Mouse (Mus musculus) monocyte, adult 2 months (primary cell): Measurements from ENCODE around the gene Chrm4.

Experiments used
- DNase-seq, 2 experiments: peaks; one replicate each; pipeline ENCODE4 v3.0.0; 2022; ENCODE audit warnings: low spot score in 2 of 2, low read depth in 1 of 2

The Chrm4 gene

DNA sequence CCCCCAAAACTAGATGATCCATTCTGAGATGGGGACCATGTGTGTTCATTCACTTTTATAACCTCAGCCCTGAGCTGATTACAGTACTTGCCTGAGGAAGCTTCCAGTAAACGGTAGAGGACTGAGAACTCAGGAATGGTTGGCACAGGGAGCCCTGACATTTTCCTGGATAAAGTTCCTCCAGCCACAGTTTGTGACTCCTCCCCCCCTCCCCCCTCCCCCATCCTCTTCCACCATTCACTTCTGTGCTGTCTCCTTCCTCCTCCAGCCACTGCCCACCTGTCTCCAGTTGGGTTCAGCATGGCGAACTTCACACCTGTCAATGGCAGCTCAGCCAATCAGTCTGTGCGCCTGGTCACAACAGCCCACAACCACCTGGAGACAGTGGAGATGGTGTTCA, at the start of gene Chrm4:
TSS of gene Chrm4 (plus strand) at position 301 of the 400 bp plus-strand sequence.
- no peak for DNase-seq

- no peak for DNase-seq
Measured at GRCm38 (mm10) chr2:91878387-91879180, 48.5 kb upstream of the Chrm4 start.

GRCm38 (mm10) chr2:91883961-91884360, 43.1 kb upstream of the Chrm4 start:
- no peak for DNase-seq

DNA sequence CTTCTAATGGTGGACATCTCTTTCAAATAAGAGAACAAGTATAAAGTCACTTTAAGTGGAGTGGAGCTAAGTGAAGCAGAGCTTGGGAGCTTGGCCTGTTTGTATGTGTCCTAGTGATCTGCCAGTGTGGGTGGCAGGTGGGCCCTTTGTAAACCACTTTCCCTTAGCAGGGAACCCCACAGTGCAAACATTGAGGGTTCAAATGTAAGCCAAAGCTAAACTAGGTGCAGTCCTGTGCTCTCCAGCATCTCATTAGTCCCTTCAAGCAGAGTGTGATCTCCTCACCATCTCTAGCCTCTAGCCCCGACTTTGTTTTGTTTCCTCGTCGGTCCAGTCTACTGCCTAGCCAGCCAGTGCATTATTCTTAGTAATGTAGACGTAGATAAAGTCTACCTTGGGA, 42.4 kb upstream of the Chrm4 start:
- no peak for DNase-seq

DNA sequence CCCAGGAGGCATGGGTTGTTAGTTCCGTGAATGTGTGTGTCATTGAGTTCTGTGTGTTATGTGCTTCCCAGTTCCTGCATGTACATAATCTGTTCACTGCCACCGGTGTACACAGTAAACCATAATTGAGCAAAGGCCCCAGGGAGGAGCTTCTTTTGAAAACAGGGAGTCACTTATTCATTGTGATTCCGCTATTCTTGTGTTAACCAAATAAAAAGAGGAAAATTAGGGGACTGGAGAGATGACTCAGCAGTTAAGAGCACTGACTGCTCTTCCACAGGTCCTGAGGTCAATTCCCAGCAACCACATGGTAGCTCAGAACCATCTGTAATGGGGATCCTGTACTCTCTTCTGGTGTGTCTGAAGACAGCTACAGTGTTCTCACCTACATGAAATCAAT, 32.3 kb upstream of the Chrm4 start:
- no peak for DNase-seq

DNA sequence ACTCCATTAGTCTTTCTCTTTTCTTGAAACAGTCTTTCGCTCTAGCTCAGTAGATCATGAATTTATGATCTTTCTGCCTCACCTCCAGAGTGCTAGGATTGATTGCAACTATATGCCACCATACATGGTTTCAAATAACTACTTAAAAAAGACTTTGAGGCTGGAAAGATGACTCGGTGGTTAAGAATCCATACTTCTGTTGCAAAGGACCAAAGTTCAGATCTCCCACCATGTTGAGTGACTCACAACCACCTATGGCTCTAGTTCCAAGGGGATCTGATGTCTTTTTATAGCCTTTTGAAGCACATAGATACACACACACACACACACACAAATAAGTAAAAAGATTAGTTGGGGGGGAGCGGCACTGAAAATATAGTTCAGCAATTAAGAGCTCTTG, 31.6 kb upstream of the Chrm4 start:
- no peak for DNase-seq

- DNase-seq = no peak
Measured at GRCm38 (mm10) chr2:91897968-91898367, 29.1 kb upstream of the Chrm4 start.

DNA sequence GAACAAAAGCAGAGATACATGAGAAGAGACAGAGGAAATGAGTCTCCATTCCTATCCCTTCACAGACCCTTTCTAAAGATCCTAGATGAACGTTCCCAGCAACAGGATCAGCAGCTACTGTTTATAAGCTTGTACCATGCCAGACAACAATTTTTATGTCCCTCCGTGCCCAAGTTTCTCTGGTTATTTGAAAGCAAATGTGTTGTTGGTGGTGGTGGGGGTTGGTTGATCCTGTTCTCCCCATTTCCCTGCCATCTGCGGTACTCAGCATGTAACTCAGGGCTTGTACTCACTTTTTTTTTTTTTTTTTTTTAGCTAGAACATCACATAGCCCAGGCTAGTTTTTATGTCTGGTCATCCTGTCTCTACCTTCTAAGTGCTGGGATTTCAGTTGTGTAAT, 27.9 kb upstream of the Chrm4 start:
- no peak for DNase-seq

DNA sequence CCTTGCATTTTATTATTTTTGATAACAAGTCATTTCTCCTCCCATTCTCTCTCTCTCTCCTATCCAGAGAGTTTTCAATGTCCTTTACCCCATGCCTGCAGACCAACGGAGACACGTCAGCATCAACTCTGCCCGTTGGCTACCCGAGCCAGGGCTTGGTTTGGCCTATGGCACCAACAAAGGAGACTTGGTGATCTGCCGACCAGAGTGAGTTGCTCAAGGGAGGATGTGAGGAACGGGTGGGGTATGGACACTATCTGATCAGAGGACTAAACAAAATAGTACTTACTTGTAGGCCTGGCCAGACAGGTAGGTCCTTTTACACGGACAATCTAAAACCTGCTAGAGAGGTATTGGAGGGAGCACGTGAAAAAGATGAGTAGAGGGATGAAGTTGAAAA, 26.6 kb upstream of the Chrm4 start:
- DNase-seq = no peak

- DNase-seq = no peak
Measured at GRCm38 (mm10) chr2:91902336-91902735, 24.7 kb upstream of the Chrm4 start.

DNA sequence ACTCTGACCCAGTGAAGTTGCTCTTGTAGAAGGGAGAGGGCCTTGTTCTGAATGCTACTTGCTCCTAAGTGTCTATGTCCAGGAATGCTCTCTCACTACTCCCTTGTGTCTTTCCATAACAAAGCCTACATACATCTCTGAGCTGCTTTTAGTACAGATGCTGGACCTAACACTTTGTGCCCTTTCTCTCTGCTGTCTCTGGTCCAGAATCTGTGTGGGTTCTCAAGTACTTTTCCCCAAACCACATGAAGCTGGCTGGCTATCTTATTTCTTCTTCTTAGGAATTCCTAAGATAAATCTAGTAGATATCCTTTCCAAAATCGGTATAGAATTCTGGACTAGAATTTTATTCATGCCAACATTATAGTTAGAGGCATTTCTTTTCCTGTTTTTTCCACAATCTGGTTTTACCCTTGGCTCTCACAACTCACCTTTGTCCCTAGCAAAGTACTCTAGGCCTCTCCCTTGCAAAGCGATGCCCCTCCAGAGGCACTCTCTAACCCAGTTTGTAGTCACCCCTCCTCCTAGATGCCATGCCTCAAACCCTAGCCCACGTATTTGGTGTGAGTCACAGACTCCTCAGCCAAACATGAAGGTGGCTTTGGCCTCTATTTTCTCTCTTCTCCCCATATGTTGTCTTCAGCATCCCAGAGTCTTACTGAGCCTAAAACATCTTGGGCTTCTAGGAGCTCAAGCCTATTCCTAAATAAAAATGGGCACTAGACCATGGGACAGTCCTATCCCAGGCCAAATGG, 23.7 kb upstream of the Chrm4 start:
- DNase-seq = no peak

- DNase-seq = no peak
Measured at GRCm38 (mm10) chr2:91904618-91905307, 22.3 kb upstream of the Chrm4 start.

GRCm38 (mm10) chr2:91906141-91906540, 20.9 kb upstream of the Chrm4 start:
- no peak for DNase-seq

DNA sequence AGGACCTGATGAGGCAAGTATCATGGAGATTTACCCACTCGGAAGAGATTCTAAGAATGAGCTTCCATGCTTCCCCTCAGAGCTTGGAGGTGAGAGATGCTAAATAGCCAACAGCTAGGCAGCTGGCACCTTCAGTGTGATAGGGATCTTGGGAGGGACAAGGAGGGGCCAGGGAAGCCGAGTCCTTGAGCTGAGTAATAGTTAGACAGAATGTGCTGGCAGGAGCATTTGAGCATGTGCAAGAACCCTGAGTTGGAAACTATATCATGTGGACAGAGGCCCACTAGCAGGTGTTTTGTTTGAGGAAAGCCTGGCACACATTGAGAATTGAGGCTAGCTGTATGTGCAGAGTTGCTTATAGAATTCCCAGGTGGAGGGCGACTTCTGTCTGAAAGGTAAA, 14.4 kb upstream of the Chrm4 start:
- no peak for DNase-seq

DNA sequence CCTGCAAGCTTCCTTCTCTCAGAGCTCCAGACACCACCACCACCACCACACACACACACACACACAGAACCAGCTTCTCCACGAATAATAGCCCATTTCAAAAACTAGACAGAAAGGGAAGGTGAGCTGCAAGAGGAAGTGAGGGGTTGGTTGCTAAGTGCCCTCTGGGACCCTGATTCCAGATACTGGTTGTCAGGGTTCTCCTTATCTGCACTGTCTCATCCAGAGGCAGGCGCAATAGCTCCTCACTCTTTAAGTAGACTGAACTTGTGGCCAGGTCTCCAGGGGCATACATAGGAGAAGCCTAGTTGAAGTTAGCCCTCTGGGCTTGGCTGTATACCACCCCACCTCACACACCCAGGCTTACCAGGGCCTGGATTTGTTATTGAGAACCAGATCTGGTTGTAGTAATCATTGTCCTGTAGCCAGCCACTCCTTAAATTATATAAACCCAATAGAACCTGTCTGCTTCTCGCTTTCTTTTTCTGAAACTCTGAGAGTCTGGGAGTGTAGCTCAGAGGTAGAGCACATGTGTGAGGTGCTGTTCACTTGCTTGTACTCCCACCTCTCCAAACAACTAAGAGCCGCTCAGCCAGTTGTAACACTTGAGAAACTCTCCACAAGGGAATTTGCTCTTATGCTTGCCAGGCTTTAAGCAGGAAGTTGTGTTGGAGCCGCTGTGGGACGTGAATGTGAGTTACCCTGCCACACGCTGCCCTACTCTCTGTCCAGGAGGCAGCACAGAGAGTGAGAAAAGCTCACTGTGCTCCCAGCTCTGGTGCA, 13.5 kb upstream of the Chrm4 start:
- no peak for DNase-seq

DNA sequence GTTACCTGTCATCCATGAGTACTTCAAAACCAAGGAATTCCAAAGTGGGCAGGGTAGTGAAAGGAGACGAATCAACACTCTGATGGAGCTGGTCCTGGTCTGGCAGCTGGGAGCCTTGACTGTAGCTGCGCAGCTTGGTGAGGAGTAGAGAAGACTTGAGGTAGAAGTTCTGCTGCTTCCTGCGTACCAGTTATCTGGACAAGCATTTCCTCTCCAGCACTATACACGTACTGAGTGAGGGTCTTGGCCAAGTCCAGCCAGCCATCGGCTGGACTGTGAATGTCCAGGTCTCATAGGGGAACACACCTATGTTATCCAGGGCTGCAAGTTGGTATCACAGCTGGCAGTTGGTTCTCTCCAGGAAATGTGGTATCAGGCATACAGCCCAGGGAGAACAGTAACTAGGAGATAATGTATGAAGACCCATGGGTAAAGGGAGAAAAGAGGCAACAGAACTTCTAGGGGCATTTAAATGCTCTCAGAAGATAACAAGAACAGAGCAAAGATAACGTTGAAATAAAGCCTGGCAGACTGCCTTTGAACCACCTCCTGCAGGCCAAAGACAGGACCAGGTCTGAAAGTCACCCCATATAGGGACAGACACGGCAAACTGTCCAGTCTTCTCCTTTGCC, 10.6 kb upstream of the Chrm4 start:
- no peak for DNase-seq

DNA sequence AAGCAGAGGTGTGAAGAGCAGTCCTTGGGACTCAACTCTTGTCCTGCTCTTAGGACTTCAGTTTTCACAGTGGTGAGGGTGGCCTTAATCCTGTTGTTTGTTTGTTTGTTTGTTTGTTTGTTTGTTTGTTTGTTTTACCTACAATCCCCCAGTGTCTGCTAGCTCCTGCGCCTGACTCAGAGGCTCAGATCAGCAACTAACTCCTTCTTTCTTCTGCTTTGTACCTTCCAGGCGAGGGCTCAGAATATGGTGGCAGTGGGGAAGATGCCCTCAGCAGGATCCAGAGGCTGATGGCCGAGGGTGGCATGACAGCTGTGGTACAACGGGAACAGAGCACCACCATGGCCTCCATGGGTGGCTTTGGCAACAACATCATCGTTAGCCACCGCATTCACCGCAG, 10.0 kb upstream of the Chrm4 start:
- DNase-seq = no peak

DNA sequence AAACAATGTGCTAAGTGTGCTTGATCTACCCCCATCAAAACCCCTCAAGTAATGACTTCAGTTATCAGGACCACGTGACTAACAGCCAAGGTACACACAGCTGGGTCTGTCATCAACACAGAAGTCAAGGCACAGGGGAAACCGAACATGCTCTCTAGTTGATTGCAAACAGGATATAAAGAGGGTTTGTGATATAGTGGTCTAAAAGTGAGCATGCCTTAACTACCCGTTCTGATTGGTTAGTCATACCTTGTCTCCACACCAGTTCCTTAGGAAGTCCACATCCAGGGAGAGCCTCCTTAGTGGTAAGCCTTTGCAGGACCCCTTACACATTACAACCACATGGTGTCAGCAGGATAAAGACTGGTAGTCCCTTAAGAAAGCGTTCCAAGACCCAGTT, 6.9 kb upstream of the Chrm4 start:
- no peak for DNase-seq

- DNase-seq = no peak
Measured at GRCm38 (mm10) chr2:91921181-91921789, 5.8 kb upstream of the Chrm4 start.

GRCm38 (mm10) chr2:91921790-91922570, 5.1 kb upstream of the Chrm4 start:
- no peak for DNase-seq
